Mouse (Mus musculus): ENCODE measurements at regions not wholly inside any gene's neighbourhood (a gene's known extent, or its start where the extent isn't known, plus 50 kb on each side); places are given as distances from the start of the nearest gene placed in this dataset.
A peak's percentile ranks its signal among the peaks of the same experiment; 100 is the strongest.
"Not testable (repeated sequence)": the region's sequence is repeated elsewhere in the genome, so short reads cannot be mapped to it uniquely, and the experiment has no call there.

GRCm38 (mm10) chr5:101496924-101497697, 167.7 kb downstream of the Nkx6-1 start:
- no peak for DNase-seq

GRCm38 (mm10) chr5:101496161-101496560, 168.6 kb downstream of the Nkx6-1 start:
- no peak for DNase-seq

DNA sequence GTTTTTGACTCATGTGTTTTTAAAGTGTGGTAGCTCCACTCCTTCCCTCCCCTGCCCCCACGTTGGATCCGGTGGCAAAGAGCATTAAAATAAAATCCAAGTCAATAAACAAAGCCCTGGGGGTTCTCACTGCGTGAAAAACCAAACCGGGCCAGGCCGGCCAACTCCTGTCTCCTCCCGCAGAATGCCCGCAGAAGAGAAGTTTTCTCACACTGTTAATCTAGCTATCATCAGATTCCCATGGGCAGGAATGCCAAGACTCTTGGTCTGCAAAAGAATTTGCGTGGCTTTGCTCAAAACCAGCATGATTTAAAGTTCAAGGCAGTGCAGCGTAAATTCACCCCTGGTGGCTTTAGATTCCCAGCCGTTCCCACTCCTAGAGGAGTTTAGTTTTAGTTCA, 219.0 kb downstream of the Nkx6-1 start:
- DNase-seq, result no peak

DNA sequence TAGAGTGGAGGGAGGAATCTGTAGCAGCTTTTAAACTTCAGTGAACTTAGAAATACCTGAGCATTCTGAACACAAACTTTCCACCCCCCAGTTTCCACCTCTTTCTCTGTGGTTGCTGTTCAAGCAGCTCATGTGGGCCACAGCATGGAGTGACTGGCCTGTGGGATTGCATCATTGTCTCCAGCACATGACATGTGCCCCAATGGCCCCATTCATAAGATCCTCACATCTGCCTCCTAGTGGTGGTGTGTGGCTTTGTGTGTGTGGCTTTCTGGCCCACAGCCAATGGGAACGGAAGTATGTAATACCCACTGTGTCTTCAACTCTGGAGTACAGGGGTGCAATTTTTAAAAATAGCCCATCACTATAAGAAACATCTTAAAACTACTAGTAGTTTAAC, 223.0 kb downstream of the Nkx6-1 start:
- no peak for DNase-seq

DNA sequence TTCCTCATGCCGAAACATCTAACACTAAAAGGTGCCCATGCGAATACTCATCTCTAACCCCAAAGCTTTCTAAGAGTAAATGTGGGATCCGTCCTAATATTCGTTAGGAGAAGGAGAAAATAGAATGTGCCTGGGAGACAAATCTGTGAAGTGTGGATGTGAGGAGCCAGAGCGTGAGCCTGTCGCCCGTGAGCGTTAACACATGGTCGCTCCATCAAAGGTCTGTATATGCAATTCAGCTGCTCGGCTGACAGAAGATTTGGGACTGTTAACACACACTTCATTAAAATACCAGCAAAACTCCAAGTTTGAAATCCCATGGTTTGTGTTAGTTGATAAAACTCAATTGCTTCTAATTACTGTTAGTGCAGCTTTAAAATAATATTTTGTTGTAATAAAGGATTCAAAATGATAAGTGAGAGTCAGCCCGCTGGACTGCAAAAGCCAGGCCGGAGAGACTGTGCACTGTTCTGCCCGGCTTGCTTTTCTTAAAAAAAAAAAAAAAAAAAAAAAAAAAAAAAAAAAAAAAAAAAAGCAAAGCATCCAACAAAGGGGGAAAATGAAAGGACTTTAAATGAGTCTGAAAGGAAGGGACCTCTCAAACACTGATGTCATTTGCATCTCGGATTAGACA, 227.0 kb downstream of the Nkx6-1 start:
- no peak for DNase-seq

- no peak for DNase-seq
Observed at GRCm38 (mm10) chr5:101426067-101426771, 238.6 kb downstream of the Nkx6-1 start.

DNA sequence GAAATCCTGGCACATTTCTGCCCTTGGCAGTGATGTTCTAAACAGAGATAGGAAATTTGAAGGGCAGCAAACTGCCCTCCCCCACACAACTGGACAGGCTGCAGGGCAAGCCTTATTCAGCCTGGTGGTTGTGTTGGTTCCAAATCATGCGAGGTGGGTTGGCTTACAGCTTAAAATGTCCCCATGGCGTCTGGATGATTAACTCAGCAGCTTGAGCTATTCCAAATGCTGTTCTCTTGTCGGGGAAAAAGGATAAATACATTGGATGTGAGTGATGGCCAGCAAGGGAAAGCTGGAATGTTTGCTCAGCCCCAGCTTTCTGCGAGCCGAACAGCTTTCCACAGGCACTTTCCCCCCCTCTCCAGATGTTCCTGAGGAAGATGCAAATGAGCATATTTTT, 280.5 kb downstream of the Nkx6-1 start:
- DNase-seq, result no peak

DNA sequence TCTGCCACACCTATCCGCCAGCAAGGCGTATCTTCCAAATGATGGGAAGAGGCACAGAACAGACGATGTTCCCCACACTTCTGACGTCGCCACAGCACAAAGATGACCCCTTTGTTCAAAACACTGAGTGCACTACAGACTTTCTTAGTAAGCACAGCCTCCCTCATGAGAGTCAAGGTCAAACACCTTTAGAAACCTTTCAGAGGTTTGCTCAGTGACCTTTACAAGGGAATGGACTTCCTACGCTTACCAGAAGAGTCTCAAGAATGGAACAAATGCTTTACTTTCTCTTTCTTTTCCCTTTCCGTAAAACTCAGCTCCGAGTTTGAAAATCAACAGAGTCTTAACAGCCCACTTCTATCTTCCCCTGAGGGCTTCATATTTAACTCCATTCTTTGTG, 283.4 kb downstream of the Nkx6-1 start:
- DNase-seq, result no peak

- DNase-seq, result no peak
Observed at GRCm38 (mm10) chr5:101376657-101377056, 288.1 kb downstream of the Nkx6-1 start.

DNA sequence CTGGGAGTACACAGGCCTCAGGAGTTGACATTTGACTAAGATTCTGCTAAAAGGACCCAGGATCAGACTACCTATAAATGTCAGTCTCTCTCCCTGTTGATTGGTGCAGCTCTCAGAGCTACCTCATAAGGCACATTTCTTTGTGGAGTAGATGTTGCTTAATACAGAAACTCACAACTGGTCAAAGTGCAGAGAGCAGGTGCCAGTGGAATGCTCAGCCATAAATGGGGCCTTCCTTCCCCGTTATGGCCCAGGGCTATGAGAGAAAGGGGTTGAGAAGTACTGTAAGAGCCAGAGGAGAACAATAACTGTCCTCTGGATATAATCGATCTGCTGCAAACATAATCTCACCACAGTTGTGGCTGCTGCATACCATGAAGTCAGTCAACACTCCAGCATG, 290.7 kb downstream of the Nkx6-1 start:
- DNase-seq, result no peak

- no peak for DNase-seq
Observed at GRCm38 (mm10) chr5:101372204-101372603, 292.6 kb downstream of the Nkx6-1 start.

GRCm38 (mm10) chr5:101365364-101365763, 299.4 kb downstream of the Nkx6-1 start:
- DNase-seq, result no peak

- DNase-seq, result no peak
Observed at GRCm38 (mm10) chr5:101359986-101360385, 304.8 kb downstream of the Nkx6-1 start.

GRCm38 (mm10) chr5:101345406-101345805, 319.4 kb downstream of the Nkx6-1 start:
- no peak for DNase-seq

DNA sequence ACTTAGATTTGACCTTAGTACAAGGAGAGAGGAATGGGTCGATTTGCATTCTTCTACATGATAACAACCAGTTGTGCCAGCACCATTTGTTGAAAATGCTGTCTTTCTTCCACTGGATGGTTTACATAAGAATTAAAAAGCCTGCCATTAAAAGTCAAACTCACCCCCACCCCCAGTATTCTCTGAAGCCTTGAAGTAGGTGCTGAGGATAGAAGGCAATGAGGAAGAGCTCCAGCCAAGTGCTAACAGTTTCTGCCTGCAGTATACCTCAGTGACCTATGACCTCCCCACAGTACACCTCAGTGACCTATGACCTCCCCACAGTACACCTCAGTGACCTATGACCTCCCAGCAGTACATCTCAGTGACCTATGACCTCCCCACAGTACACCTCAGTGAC, 328.4 kb downstream of the Nkx6-1 start:
- not testable (repeated sequence) for DNase-seq

DNA sequence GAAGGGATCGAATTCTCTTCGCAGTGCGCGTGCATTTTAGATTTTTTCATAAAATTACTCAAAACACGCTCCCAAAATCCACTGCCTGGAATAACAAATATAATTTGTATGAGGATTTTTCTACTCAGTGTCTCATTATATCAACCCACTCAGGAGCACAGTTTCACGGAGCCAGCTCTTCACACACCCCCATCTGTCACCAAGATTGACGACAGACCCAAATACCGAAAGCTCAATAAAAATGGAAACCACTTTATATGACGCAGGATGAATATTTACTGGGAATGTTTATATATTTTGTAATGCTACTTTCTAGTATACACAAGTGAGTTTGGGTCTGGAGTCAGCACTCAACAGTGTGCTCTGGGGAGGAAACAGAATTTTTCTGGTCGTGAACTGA, 333.0 kb downstream of the Nkx6-1 start:
- DNase-seq, result no peak

DNA sequence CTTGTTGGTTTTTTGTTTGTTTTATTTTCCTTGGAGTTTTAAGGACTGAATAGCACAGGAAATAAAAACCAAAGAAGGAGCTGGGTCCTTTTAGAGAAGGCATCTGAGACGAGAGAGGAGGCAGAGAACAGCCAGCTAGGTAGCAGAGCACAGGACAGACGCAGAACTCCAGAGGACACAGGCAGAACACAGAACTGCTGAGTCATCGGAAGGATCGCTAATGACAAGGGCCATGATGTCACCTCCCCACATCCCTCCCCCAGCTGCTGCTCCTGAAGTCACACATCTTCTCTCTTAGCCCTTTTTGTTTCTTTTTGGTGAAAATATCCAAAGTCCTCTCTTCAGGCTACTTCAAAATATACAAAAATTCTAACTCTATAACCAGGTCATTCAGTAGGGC, 338.7 kb downstream of the Nkx6-1 start:
- no peak for DNase-seq

GRCm38 (mm10) chr5:101323041-101323950, 341.5 kb downstream of the Nkx6-1 start:
- DNase-seq, result no peak

GRCm38 (mm10) chr5:101299986-101300385, 364.8 kb downstream of the Nkx6-1 start:
- no peak for DNase-seq

GRCm38 (mm10) chr5:101298411-101298810, 366.4 kb downstream of the Nkx6-1 start:
- no peak for DNase-seq

DNA sequence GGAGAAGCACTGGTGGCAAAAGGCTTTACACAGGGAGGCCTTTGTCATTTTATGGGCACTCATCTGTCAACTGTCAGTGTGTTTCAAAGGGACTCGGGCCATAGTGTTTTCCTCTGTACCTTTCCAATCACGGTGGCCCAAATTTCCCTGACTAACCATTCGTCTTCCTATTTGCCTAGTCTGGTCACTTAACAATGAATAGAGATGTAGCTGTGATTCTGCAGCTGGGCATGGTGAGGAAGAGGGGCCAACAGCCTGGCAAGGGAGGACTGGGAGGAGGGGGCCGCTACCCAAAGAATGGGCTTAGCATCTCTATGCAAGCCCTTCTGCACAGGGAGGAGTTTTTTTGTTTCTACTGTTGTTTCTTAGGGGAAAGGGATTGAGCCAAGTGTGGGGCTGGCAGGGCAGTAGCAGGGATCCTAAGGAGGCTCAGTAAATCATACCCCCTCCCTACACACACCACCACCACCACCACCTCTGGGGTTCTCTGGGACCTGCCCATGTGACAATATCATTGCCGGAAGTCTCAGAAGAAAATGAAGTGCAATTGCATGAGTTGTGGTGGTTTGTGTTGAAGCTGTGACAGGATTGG, 367.2 kb downstream of the Nkx6-1 start:
- no peak for DNase-seq

DNA sequence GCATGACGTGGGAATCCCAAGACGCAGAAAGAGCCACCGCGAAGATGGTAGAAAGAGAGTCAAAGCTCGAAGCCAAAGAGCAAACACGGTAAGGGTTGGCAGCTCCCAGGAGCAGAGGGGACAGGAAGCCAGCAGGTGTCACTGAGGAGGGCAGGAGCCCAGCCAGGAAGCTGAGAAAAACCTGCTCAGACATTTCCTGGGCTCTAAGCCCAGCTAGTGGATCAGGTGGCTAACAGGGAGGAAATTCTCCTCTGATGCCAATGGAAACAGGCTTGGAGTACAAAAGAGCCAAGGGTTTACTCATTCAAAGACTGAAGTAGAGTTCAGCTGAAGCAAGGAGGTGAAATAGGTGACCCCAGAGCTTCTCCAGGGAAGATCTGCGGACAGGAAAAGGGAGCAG, 368.9 kb downstream of the Nkx6-1 start:
- DNase-seq, result peak; percentile 15
